In the genomic region with DNA sequence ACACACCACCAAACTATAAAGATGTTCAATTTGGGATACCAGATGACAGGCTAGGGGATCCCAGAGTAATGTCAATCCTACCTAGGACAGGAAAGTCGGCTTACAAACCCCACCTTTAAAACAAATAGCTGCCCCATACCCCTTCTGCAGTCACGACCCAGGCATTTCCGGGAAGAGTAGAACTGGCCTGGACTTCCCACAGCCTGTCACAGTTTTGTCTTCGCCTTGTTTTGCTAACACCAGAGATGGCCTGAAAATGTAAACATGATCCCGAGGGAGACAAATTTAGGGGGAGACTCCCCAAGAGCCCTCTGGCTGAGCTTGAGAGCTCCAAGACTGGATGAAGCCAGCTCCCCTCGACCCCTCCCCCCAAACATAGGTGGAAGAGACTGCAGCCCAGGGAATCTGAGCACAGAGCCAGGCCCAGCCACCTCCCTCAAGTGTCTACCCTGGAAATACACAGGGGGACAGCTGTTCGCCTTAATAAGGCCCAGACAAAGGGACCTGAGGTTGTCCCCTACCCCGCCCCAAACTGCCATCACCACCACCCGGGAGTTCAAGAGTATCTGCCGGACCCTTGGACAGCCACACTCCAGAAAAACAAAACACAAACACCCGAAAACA, we compare ENCODE assay signal across 8 mouse cellular contexts. TPM values are rescaled to one million over a fixed set of nuclear protein-coding genes. Genes with fewer than 3 reads are reported as not detected.
DNase-seq lines count a peak whose midpoint lies in the region; ATAC-seq and TF ChIP-seq lines count a peak whose summit lies in the region.

No protein-coding gene starts in this region.

- no peak for TF ChIP-seq EP300 in heart, adult 2 months (IDR thresholded peaks at IDR 0.05; ENCODE audit: insufficient read depth, low read depth, low read length)

- peak in 1 of 2 experiments; percentile 53 for DNase-seq in heart, adult 2 months
- DNase-seq in heart, postnatal 4 days, result no peak
- peak; percentile 54 for DNase-seq in embryo, embryonic 11 days
- DNase-seq in midbrain, embryonic 10.5 days (ENCODE audit: low spot score), result peak; percentile 29
- no peak for DNase-seq in cerebellum, postnatal 14 days
- no peak for DNase-seq in urinary bladder, postnatal 36 days (ENCODE audit: low spot score in 2 of 2)

- ATAC-seq in hindbrain, embryonic 15.5 days (ENCODE audit: low FRiP score, low read depth), result no peak
- no peak for ATAC-seq in monocyte, adult 5-6 weeks (replicated peaks; ENCODE audit: insufficient number of reproducible peaks, low FRiP score, low TSS enrichment, poor library complexity, severe bottlenecking)

- peak overlapping the region; percentile 96 for H3K4me3 ChIP-seq in heart, adult 2 months
- H3K4me3 ChIP-seq in hindbrain, embryonic 15.5 days, result peak overlapping the region; percentile 88
- peak overlapping the region; percentile 94 for H3K4me3 ChIP-seq in midbrain, embryonic 10.5 days

- H3K79me2 ChIP-seq in heart, adult 2 months (replicated peaks; ENCODE audit: control insufficient read depth, insufficient read depth, low read length), result peaks cover 5% of the 10 kb centered on the region

- no peaks in the 10 kb centered on the region for H3K27me3 ChIP-seq in heart, adult 2 months (ENCODE audit: control insufficient read depth, insufficient read depth, low read length)
- H3K27me3 ChIP-seq in hindbrain, embryonic 15.5 days, result peaks cover 15% of the 10 kb centered on the region; the same call in 1 of the 2 replicates
- H3K27me3 ChIP-seq in midbrain, embryonic 10.5 days (ENCODE audit: low read depth, poor library complexity, severe bottlenecking), result peaks cover 14% of the 10 kb centered on the region

- intact Hi-C loops in heart, adult 2 months (cut with DNase I), result loop anchor here (2.0 kb wide), 1 partner anchor 16 kb away; no protein-coding TSS in a partner anchor

- no peak for TF ChIP-seq CTCF in heart, adult 2 months (IDR thresholded peaks at IDR 0.05)

- peaks cover 29% of the 10 kb centered on the region for H3K4me1 ChIP-seq in heart, adult 2 months (ENCODE audit: control insufficient read depth, insufficient read depth, low read length)
- H3K4me1 ChIP-seq in hindbrain, embryonic 15.5 days (replicated peaks), result peaks cover 36% of the 10 kb centered on the region
- peaks cover 48% of the 10 kb centered on the region for H3K4me1 ChIP-seq in midbrain, embryonic 10.5 days

- peaks cover 2% of the 10 kb centered on the region; the same call in 1 of the 2 replicates for H3K36me3 ChIP-seq in heart, adult 2 months (ENCODE audit: control insufficient read depth, insufficient read depth, low read length)
- no peaks in the 10 kb centered on the region for H3K36me3 ChIP-seq in hindbrain, embryonic 15.5 days
- H3K36me3 ChIP-seq in midbrain, embryonic 10.5 days, result no peaks in the 10 kb centered on the region

- H3K9me3 ChIP-seq in hindbrain, embryonic 15.5 days, result no peaks in the 10 kb centered on the region
- H3K9me3 ChIP-seq in midbrain, embryonic 10.5 days (replicated peaks), result no peaks in the 10 kb centered on the region

- peak overlapping the region; percentile 95 for H3K4me2 ChIP-seq in hindbrain, embryonic 15.5 days

- H3K27ac ChIP-seq in heart, adult 2 months, result peak overlapping the region; percentile 91
- H3K27ac ChIP-seq in hindbrain, embryonic 15.5 days (replicated peaks), result peak overlapping the region; percentile 40
- peak overlapping the region; percentile 92; the same call in 1 of the 2 replicates for H3K27ac ChIP-seq in midbrain, embryonic 10.5 days (replicated peaks)

- no peak for TF ChIP-seq POLR2A in heart, adult 2 months (IDR thresholded peaks at IDR 0.05; ENCODE audit: insufficient read depth, low read depth, low read length)

- 25% methylated on average over 11 of the region's 11 CpGs for WGBS in heart, adult 2 months
- 21% methylated on average over 11 of the region's 11 CpGs for WGBS in hindbrain, embryonic 15.5 days
- 11% methylated on average over 11 of the region's 11 CpGs for WGBS in midbrain, embryonic 10.5 days

- H3K9ac ChIP-seq in heart, adult 2 months (ENCODE audit: low read depth, low read length), result peak overlapping the region; percentile 99
- no peak overlapping the region for H3K9ac ChIP-seq in hindbrain, embryonic 15.5 days

RNA-seq across cellular contexts. Expression of a gene that starts 1.3 kb away (rescaled TPM):
- 10 to 100 TPM; 52.2 to 56.5 TPM for total RNA-seq in heart, adult 2 months (2021)
- 35.0 and 36.3 TPM in 2 replicates for polyA plus RNA-seq in heart, adult 2 months (2012; rRNA removed)
- total RNA-seq in heart, postnatal 4 days (2021), result 10 to 100 TPM; 43.1 to 46.0 TPM
- polyA plus RNA-seq in hindbrain, embryonic 15.5 days (2015; fragmentation: Nextera tagmentation; extraction: Ambion mirVana), result 1.4 TPM in 2 replicates
- 2.3 and 2.5 TPM in 2 replicates for polyA plus RNA-seq in midbrain, embryonic 10.5 days (2016; fragmentation: Nextera tagmentation; extraction: Ambion mirVana)
- 10.1 to 17.6 TPM (median 14.0 TPM) in 3 replicates for total RNA-seq in monocyte, adult 5-6 weeks (2017)

RNA-seq across cellular contexts. Expression of a gene that starts 23.0 kb away (rescaled TPM):
- total RNA-seq in heart, adult 2 months (2021), result 1 to 10 TPM; 8.1 to 8.3 TPM
- polyA plus RNA-seq in heart, adult 2 months (2012; rRNA removed), result 17.9 and 23.3 TPM in 2 replicates
- 10 to 100 TPM; 17.5 to 18.3 TPM for total RNA-seq in heart, postnatal 4 days (2021)
- 39.3 and 41.4 TPM in 2 replicates for polyA plus RNA-seq in hindbrain, embryonic 15.5 days (2015; fragmentation: Nextera tagmentation; extraction: Ambion mirVana)
- polyA plus RNA-seq in midbrain, embryonic 10.5 days (2016; fragmentation: Nextera tagmentation; extraction: Ambion mirVana), result 47.1 and 48.6 TPM in 2 replicates
- 3.8 to 9.4 TPM (median 9.1 TPM) in 3 replicates for total RNA-seq in monocyte, adult 5-6 weeks (2017)

Comparison
In these comparisons a context has a peak if more than half of its experiments do, and no peak if none do; other contexts are left out.
1. DNase-seq: peak in embryo, embryonic 11 days (single experiment) and midbrain, embryonic 10.5 days (single experiment); none in heart, postnatal 4 days (single experiment), cerebellum, postnatal 14 days (0 of 2) and urinary bladder, postnatal 36 days (0 of 2).
2. H3K27ac ChIP-seq: peak in every context shown above with its lines; median percentile 92 in midbrain, embryonic 10.5 days; 91 in heart, adult 2 months; 40 in hindbrain, embryonic 15.5 days.
3. Peak in every context shown above with its lines, with median percentiles within 50 percentile points of each other: H3K4me3 ChIP-seq.